Mouse (Mus musculus) kidney, adult 2 months (tissue): ENCODE data around the gene Styx.
A peak's percentile ranks its signal among the peaks of the same experiment; 100 is the strongest.

Experiments
- CTCF ChIP-seq: fragments of 200-500 bp; conservative IDR thresholded peaks from 2 replicates; pipeline ENCODE4 v1.5.1; 2011; ENCODE audit warnings: low read depth, mild to moderate bottlenecking, control low read depth, low read length, moderate library complexity, mixed read lengths; ENCODE audit not compliant: insufficient read depth, insufficient read length
- POLR2A ChIP-seq: fragments of 200-500 bp; IDR thresholded peaks from one replicate; pipeline ENCODE4 v1.6.1; 2011; ENCODE audit warnings: low read depth, low read length, control low read depth

GRCm38 (mm10) chr14:45469446-45469845 is 118.6 kb downstream of the Styx start:
- TF ChIP-seq CTCF (peak; percentile 52), POLR2A (no peak)
